Mouse (Mus musculus) effector memory CD4-positive, alpha-beta T cell, adult 5 months (primary cell): ENCODE measurements around the gene Tdp1. TPM values are rescaled to one million over a fixed set of nuclear protein-coding genes. Genes with fewer than 3 reads are reported as not detected.

Experiments used
- polyA plus RNA-seq: library from polyadenylated mRNA; unstranded; fragments of 100-300 nt; shearing (Covaris generic); gene quantifications from one replicate; pipeline ENCODE4 v1.2.1, GENCODE M21; 2017

Gene Tdp1
- 17.7 TPM for polyA plus RNA-seq

GRCm38 (mm10) chr12:99884269-99885261, at the start of gene Tdp1, which contains the start of gene Efcab11:
Gene Tdp1, plus strand, starts transcription at chr12:99884517.
Gene Efcab11, minus strand, starts transcription at chr12:99884439.

GRCm38 (mm10) chr12:99964301-99965202, 80.2 kb downstream of the Tdp1 start, which contains the start of gene Kcnk13:
Gene Kcnk13, plus strand, starts transcription at chr12:99964499.

Other genes with a start within 250 kb of the Tdp1 start
- gene Efcab11, start 78 bp upstream of the Tdp1 start, polyA plus RNA-seq, result 0.95 TPM
- gene Kcnk13, start 80.0 kb downstream of the Tdp1 start, polyA plus RNA-seq, result not detected
- gene Psmc1, start 225.6 kb downstream of the Tdp1 start, polyA plus RNA-seq, result 94.3 TPM